Mouse (Mus musculus) heart, adult 2 months (tissue): Measurements from ENCODE around the gene Frmd6.

Source experiments
- CTCF ChIP-seq: fragments of 200-600 bp; IDR thresholded peaks from 2 replicates; pipeline ENCODE4 v1.8.1; 2022; ENCODE audit warnings: antibody characterized with exemption, mild to moderate bottlenecking, moderate library complexity
- EP300 ChIP-seq: fragments of 200-500 bp; IDR thresholded peaks from 2 replicates; pipeline ENCODE4 v1.6.1; 2011; ENCODE audit warnings: low read depth, low read length, control low read depth; ENCODE audit not compliant: insufficient read depth
- POLR2A ChIP-seq: fragments of 200-500 bp; IDR thresholded peaks from 2 replicates; pipeline ENCODE4 v1.6.1; 2011; ENCODE audit warnings: mild to moderate bottlenecking, low read depth, low read length, control low read depth; ENCODE audit not compliant: insufficient read depth

- no peak for TF ChIP-seq CTCF
- TF ChIP-seq POLR2A: no peak
- TF ChIP-seq EP300: no peak
Measured at GRCm38 (mm10) chr12:70783475-70784239, 41.7 kb upstream of the Frmd6 start.
